Mouse (Mus musculus) thymus, postnatal 14 days (tissue): ENCODE measurements around the gene Syndig1l.

Experiments used
- DNase-seq: peaks from one replicate; pipeline ENCODE4 v3.0.0; 2021

Gene Syndig1l

DNA sequence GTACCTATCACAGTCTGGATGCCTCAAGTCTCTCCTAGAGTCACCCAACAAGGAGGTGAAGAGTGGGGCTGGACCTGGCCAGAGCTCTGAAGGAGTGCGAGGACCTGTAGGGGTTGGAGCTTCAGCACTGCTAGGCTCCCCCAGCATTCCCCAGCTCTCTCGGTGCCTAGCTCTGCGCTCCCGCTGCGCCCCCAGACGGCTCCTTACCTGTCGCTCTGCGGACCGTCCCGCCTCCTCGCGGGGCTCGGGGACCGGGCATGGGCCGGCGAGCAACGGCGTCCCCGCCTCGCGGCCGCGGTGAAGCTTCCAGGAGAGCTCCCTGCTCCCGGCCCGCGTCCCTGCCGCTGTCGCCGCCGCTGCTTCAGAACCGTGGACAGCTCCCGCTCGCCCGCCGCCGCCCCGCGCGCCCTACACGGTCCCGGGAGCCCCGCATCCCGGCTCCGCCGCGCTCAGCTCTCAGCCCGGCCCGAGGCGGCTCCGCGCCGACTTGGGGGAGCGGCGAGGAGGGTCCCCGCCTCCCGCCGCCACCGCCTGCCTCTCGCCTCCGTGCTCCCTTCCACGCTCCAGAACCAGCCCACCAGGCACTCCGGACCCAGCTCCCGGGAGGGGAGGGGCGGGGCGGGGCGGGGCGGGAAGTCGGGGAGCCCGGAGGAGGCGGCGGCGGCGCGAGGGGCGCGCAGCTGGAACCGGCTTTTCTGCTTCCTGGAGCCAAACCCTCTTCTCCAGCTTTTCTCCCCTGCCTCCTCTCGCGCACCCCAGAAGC, at the start of gene Syndig1l:
TSS of gene Syndig1l (minus strand) at position 513 of the 763 bp plus-strand sequence.
- DNase-seq: peak; percentile 81

DNA sequence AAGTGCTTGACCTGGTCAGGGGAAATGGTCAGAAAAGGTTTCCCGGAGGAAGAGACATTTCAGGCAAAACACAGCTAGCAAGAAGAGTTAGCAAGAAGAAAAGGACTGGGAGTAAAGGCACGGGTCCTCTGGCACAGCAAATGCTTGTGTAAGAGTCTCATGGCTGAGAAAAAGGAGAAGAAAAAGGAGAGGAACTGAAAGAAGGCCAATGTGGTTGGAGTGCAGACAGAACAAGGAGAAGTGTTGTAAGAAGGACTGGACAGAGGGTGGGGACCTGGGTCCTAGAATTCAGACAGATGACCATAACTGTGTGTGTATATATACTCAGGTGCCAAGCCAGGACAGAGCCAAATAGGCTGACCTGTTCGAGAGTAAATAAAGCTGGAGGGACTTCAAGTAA, 49.5 kb upstream of the Syndig1l start:
- DNase-seq: no peak

DNA sequence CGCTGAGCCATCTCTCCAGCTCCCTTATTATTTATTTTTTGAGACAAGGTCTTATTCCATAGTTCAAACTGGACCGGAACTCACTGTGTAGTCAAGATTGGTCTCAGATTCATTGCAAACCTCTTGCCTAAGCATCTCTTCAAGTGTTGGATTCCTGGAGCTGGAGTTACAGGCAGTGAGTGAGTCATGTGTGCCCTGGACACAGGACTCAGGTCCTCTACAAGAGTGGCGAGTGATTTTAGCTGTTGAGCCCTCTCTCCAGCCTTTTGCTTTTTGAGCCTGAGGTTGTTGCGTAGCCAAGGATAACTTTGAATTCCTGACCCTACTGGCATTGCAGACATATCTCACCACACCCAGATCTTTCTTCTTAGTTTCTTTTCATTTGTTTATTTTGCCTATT, 47.1 kb upstream of the Syndig1l start:
- no peak for DNase-seq

GRCm38 (mm10) chr12:84743496-84743895, 44.9 kb upstream of the Syndig1l start:
- peak; percentile 27 for DNase-seq

DNA sequence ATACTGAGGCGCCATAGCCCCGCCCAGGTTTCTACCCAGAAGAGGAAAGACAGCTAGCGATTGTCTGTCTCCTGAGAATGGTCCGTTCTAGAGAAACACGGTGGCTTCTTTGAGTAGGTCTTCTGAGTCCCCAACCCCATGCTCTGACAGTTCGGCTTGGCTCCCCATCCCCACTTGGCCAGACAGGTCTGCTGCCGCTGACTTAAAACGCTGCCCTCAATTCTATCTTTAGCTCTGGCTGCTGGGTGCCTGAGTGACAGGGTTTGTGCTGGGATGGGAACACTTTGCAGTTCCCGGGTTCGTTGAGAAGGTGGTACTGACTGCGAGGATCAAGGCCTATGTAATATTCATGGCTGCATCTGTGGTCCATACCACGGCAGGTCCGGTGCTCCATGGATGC, 34.7 kb upstream of the Syndig1l start:
- DNase-seq: no peak

DNA sequence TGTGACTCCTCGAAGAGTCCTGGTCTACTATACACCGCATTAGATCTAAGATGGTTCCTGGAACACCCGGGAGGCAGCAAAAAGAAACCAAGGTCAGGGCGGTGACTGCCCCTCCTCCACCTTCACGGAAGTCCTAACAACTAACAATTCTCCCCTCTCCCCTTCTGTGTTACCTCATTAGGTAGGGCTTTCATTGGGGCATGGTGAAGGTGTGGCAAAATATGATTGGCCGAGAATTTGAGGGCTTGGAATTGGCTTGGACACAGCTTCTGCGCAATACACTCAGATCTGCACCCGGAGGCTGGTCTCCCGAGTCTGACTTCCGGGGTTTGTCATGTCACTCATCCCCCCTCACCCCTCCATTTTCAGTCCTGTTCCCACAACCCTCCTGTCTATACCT, 29.8 kb upstream of the Syndig1l start:
- DNase-seq: no peak

DNA sequence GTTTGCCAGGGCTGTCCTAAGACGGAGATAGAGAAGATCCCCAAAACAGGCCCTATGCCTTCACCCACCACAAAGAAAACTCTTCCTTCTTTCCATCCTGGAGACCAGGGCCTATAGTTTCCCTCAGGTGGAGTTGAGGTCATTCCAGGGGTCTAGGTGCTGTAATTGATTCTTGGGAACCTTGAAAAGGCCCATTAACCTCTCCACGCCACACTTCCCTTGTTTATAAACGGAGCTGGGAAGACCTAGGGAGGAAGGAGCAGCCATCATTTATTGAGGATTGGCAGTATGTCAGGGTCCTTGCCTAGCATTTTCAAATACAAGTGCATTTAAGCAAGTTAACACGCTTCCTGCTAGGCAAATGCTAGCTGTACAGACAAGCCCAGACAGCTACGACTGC, 28.8 kb upstream of the Syndig1l start:
- DNase-seq: no peak

GRCm38 (mm10) chr12:84726986-84727385, 28.4 kb upstream of the Syndig1l start:
- DNase-seq: no peak

- no peak for DNase-seq
Observed at GRCm38 (mm10) chr12:84726391-84726790, 27.8 kb upstream of the Syndig1l start.

DNA sequence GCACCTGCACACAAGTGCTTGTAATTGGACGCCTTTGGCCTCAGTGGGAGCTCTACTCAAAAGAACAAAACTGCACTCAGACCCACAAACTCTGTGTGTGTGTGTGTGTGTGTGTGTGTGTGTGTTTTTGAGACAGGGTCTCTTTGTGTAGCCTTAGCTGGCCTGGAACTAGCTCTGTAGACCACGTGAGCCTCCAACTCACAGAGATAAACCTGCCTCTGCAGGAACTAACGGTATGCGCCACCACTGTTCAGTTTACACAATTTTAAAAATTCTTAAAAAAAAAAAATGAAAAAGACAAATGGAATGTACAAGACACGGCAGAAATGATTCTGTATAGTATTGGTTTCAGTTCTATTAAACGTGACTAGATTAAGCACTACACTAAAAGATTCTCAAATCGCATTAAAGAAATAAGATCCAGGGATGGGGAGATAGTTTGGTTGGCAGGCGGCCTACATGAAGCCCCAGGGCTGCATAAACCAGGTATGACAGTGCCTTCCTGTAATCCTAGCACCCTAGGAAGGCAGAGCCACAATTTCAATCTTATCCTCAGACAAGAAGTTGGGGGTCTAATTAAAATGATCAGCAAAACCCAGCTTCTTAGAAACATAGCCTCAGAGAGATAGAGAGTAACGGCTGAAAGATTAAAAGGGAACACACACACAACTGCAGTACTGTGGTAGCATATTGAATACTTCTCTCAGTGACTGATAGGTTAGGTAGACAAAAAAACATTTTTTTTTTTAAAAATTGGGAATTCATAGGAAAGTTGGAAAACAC, 20.0 kb upstream of the Syndig1l start:
- no peak for DNase-seq

DNA sequence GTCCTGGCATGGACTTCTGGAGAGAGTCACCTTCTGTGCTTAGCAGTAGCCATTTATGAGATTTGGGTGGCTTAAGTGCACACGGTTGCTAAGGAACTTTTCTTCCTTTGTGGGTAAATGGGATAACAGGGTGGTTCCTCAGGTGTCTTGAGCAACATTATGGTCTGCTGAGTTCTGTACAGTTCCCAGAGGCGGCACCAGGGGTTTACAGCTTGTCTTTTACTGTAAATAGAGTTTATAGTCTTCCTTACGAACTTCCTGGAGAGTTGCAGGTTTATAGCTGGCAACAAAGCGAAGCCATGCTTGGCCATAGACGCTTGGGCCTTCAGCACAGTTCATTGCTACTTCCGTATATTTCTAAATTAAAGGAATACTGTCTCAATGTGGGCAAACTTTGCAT, 15.9 kb upstream of the Syndig1l start:
- DNase-seq: no peak

DNA sequence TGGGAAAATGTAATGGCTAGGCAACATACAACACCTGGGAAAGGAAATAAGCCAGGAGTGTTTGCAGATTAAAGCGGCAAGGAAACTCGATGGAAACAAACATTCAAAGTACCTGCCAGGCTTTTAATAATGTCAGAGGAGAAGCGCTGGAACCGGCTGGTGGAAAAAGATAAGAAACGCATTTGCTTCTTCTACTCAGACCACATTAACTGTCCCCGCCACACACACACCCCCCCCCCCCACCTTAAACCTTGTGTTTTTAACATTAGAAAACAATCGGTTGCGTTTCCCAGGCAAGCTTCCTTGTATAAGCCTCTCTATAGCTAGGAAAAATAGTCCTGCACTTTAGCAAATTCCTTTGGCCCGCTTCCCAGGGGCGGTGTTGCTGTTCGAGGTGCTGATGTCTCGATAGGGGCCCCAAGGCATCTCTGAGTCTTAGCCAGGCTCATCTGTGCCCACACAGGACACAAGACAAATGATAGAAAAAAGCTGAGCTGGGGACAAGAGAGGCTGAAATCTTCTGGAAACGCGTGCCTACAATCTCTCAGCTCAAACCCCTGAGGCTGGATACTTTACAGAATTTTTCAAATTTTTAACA, 11.3 kb upstream of the Syndig1l start:
- DNase-seq: no peak

DNA sequence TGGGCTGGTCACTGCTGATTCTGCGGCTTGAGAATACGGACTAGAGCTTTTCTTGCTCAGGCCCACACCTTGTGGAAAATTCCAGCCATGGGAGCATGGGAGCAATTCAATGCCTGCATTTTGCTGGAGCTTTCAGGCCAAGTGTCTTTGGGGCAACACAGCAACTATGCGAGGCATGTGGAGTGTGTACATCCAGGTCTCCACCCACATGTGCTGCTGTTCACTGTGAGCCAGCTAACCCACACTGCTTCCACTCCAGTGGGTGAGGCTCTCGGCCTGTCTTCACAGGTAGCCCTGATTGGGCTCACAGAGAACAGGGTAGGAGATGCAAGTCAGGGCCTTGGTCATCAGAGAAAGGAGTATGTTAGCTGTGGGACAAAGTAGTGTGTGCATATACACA, 9.2 kb upstream of the Syndig1l start:
- DNase-seq: no peak

DNA sequence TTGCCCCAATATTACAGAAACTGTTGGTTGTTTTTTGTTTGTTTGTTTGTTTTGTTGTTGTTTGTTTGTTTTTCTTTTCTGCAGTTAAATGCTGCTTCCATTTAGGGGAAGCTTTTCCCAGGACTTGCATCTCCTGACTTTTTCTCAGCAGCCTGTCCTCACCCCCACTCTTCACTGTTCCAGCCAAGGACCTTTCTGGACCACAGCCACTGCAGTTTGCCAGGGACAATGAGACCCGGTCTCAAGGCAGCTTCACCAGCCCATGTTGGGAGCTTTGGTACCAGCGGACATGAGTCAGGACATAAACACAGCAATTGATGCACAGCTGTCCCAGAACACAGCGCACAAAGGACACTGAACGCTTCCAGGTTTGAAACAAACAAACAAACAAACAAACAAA, 8.3 kb upstream of the Syndig1l start:
- no peak for DNase-seq

- DNase-seq: no peak
Observed at GRCm38 (mm10) chr12:84702586-84702985, 4.0 kb upstream of the Syndig1l start.

DNA sequence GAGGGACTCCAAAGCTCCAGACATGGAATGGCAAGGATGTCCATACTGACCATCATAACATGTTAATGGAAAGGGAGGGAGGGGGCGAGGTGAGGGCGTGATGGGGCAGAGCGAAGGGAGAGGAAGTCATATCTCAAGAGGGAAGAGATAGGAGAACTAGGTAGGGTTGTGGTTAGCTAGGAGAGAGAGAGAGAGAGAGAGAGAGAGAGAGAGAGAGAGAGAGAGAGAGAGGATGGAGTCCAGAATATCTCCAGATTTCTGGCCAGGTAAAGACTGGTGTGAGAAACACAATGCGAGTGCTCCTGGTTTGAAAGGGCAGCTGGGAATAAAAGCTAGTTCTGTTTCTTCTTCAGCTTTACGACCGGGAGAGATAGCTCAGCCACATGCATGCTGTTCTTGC, 6.5 kb downstream of the Syndig1l start:
- DNase-seq: no peak

GRCm38 (mm10) chr12:84691347-84691746, 7.3 kb downstream of the Syndig1l start:
- peak; percentile 29 for DNase-seq

- no peak for DNase-seq
Observed at GRCm38 (mm10) chr12:84689051-84689450, 9.6 kb downstream of the Syndig1l start.

DNA sequence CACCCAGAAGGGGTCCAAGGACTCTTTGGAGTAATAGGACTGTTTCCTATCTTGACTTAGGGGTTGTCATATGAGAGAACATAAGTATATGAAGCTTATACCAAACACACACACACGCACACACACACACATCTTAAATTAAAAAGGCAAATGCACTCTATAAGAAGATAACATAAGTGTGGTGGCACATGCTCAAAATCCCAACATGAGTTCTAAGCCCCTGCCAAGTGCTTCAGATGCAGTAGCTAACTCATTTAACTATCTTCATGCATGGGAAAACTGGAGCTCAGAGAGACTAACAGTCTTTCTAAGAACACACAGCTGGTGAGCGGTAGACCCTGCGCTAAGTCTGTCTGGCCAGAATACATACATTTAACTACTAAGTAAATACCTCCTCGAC, 11.1 kb downstream of the Syndig1l start:
- DNase-seq: no peak

- DNase-seq: no peak
Observed at GRCm38 (mm10) chr12:84686176-84686575, 12.5 kb downstream of the Syndig1l start.

GRCm38 (mm10) chr12:84684569-84684968, 14.1 kb downstream of the Syndig1l start:
- no peak for DNase-seq

GRCm38 (mm10) chr12:84676011-84676410, 22.6 kb downstream of the Syndig1l start:
- DNase-seq: no peak

DNA sequence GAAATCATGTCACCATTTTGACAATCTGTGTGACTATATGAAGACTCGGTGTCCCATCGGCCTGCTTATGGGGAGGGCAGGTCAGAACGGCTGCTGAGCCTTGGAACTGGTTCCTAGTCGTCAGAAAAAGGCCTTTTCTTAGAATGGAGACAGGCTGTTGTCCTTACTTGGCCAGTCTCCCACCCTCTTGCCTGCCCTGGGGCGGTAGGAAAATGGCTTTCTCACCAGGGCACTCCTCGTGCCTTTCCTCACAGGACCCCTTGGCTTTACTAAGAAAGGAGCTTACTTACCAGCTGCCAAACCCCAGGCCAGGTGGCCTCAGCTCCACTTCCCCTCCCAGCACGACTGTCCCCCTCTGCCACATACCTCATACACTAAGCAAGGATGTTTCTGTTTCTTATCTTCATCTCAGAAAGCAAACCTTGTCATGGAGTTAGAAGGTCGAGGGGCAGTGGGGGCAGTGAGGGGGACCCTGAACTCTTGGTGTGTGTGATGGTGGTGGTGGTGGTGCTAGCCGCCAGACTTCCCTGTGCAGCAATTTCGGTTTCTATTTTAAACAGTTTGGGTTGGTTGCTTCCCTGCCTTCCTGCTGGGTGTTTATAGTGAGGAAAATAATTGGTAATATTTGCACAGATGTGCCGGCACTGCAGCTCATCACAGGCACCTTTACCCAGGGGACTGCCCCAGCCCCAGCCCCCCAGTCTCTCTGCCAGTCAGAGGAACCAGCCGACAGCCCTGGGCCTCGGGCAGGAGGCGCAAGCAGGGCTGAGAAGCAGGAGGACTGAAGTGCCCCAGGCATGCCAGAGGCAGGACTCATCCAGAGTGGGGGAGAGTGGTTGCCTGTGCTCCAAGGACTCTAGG, 23.7 kb downstream of the Syndig1l start:
- DNase-seq: peak; percentile 30
